ENCODE assay signal across 24 mouse cellular contexts in the genomic region with DNA sequence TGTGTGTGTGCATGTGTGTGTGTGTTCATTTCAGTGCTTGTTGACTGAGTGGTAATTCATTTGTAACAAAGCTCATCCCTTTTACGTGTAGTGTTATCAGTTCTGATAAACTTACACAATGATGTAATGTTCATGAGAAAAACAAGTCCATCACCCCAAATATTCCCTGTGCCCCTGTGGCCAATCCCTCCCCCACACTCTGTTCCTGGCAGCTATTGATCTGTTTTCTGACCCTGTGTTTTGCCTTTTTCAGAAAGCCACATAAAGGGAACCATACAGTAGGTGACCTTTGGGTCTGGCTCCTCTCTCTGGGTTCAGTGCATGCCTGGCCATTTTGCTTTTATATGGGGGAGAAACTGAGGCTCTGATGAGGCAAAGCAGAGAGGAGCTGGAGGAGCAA.
DNase-seq lines count a peak whose midpoint lies in the region; ATAC-seq and TF ChIP-seq lines count a peak whose summit lies in the region.
"Had no signal": no experiment of that assay in that cellular context is flagged by ENCODE, and none has a peak within 500 bp of the region (broad histone marks: within the 10 kb centered on the region; RNA-seq: fewer than 3 reads in every experiment).

No protein-coding gene starts in this region.

- DNase-seq in hindbrain, embryonic 10.5 days (ENCODE audit: low spot score), result no peak
- DNase-seq in hindbrain, embryonic 14.5 days (ENCODE audit: low spot score), result no peak
- no peak for DNase-seq in liver
- DNase-seq in liver, postnatal 0 days, result peak; percentile 58
- no peak for DNase-seq in liver, embryonic 11.5 days (ENCODE audit: low spot score)
- DNase-seq: adrenal gland, adult 8-10 months; adrenal gland, postnatal 14 days; adrenal gland, postnatal 36 days; B cell, adult 2 months; cerebellum, adult 11-12 months; cerebellum, adult 2 months; cerebellum, adult 9-10 months; cerebellum, postnatal 10 days; cerebellum, postnatal 25 days had no signal

- H3K4me2 ChIP-seq in hindbrain, embryonic 14.5 days (replicated peaks), result no peak overlapping the region
- H3K4me2 ChIP-seq in liver, embryonic 15.5 days, result no peak overlapping the region
- H3K4me2 ChIP-seq in liver, postnatal 0 days (ENCODE audit: low read depth, low read length), result no peak overlapping the region
- H3K4me2 ChIP-seq in liver, embryonic 11.5 days, result no peak overlapping the region
- H3K4me2 ChIP-seq: embryonic facial prominence, embryonic 12.5 days; forebrain, embryonic 13.5 days; forebrain, embryonic 15.5 days had no signal

- no peaks in the 10 kb centered on the region for H3K9me3 ChIP-seq in hindbrain, embryonic 10.5 days
- no peaks in the 10 kb centered on the region for H3K9me3 ChIP-seq in hindbrain, embryonic 14.5 days (ENCODE audit: control insufficient read depth, low read length)
- H3K9me3 ChIP-seq in liver, embryonic 15.5 days (replicated peaks), result no peaks in the 10 kb centered on the region
- H3K9me3 ChIP-seq in liver, postnatal 0 days (ENCODE audit: low read length), result no peaks in the 10 kb centered on the region
- H3K9me3 ChIP-seq in liver, embryonic 11.5 days (ENCODE audit: control insufficient read depth, low read length), result no peaks in the 10 kb centered on the region
- H3K9me3 ChIP-seq: embryonic facial prominence, embryonic 10.5 days; embryonic facial prominence, embryonic 12.5 days; forebrain, embryonic 13.5 days; forebrain, embryonic 15.5 days; G1E had no signal

- H3K4me3 ChIP-seq in hindbrain, embryonic 10.5 days, result no peak overlapping the region
- no peak overlapping the region for H3K4me3 ChIP-seq in hindbrain, embryonic 14.5 days (replicated peaks; ENCODE audit: low read length)
- no peak overlapping the region for H3K4me3 ChIP-seq in liver, embryonic 15.5 days (replicated peaks)
- H3K4me3 ChIP-seq in liver, postnatal 0 days (ENCODE audit: low read depth, low read length), result no peak overlapping the region
- no peak overlapping the region for H3K4me3 ChIP-seq in liver, embryonic 11.5 days (ENCODE audit: low read depth, low read length)
- H3K4me3 ChIP-seq: embryonic facial prominence, embryonic 10.5 days; embryonic facial prominence, embryonic 12.5 days; forebrain, embryonic 13.5 days; forebrain, embryonic 15.5 days had no signal

- no peaks in the 10 kb centered on the region for H3K36me3 ChIP-seq in hindbrain, embryonic 10.5 days
- H3K36me3 ChIP-seq in hindbrain, embryonic 14.5 days (replicated peaks; ENCODE audit: control insufficient read depth, insufficient read depth), result no peaks in the 10 kb centered on the region
- no peaks in the 10 kb centered on the region for H3K36me3 ChIP-seq in liver, embryonic 15.5 days (replicated peaks)
- no peaks in the 10 kb centered on the region for H3K36me3 ChIP-seq in liver, postnatal 0 days (replicated peaks; ENCODE audit: insufficient read depth, low read length)
- H3K36me3 ChIP-seq in liver, embryonic 11.5 days (ENCODE audit: control insufficient read depth, insufficient read depth, low read length), result no peaks in the 10 kb centered on the region
- H3K36me3 ChIP-seq: embryonic facial prominence, embryonic 10.5 days; embryonic facial prominence, embryonic 12.5 days; forebrain, embryonic 15.5 days; G1E had no signal

- 100% methylated on average over 1 of the region's 1 CpGs for WGBS in hindbrain, embryonic 10.5 days
- WGBS in hindbrain, embryonic 14.5 days, result 100% methylated on average over 1 of the region's 1 CpGs
- 46% methylated on average over 1 of the region's 1 CpGs for WGBS in liver, embryonic 15.5 days (ENCODE audit: insufficient replicate concordance)
- 29% methylated on average over 1 of the region's 1 CpGs for WGBS in liver, postnatal 0 days (ENCODE audit: insufficient replicate concordance)
- 68% methylated on average over 1 of the region's 1 CpGs for WGBS in liver, embryonic 11.5 days

- no peak for ATAC-seq in hindbrain, embryonic 14.5 days (ENCODE audit: low FRiP score)
- ATAC-seq in liver, embryonic 15.5 days (ENCODE audit: insufficient read depth), result peak; percentile 14; the same call in 1 of the 2 replicates
- ATAC-seq in liver, postnatal 0 days, result peak; percentile 84
- no peak for ATAC-seq in liver, embryonic 11.5 days (replicated peaks; ENCODE audit: low FRiP score)
- ATAC-seq: activated CD4-positive, CD25-positive, alpha-beta regulatory T cell, adult 4 months; CD4-positive, CD25-positive, alpha-beta regulatory T cell, adult 4 months; forebrain, embryonic 13.5 days; forebrain, embryonic 15.5 days; Patski had no signal

- peak; percentile 72; the same call in 1 of the 2 replicates for TF ChIP-seq EP300 in liver, postnatal 0 days (IDR thresholded peaks at IDR 0.05; ENCODE audit: low read depth)

- peak overlapping the region; percentile 16; the same call in 1 of the 2 replicates for H3K27ac ChIP-seq in hindbrain, embryonic 10.5 days
- H3K27ac ChIP-seq in hindbrain, embryonic 14.5 days, result no peak overlapping the region
- H3K27ac ChIP-seq in liver, embryonic 15.5 days (replicated peaks), result no peak overlapping the region
- peak overlapping the region; percentile 94 for H3K27ac ChIP-seq in liver, postnatal 0 days (ENCODE audit: low read depth)
- H3K27ac ChIP-seq in liver, embryonic 11.5 days (ENCODE audit: low read depth, low read length), result no peak overlapping the region
- H3K27ac ChIP-seq: embryonic facial prominence, embryonic 10.5 days; embryonic facial prominence, embryonic 12.5 days; forebrain, embryonic 13.5 days; forebrain, embryonic 15.5 days had no signal

- peaks cover 44% of the 10 kb centered on the region for H3K4me1 ChIP-seq in hindbrain, embryonic 10.5 days (replicated peaks)
- H3K4me1 ChIP-seq in hindbrain, embryonic 14.5 days (replicated peaks; ENCODE audit: control insufficient read depth, insufficient read depth, low read length), result peaks cover 13% of the 10 kb centered on the region; the same call in 1 of the 2 replicates
- peaks cover 28% of the 10 kb centered on the region for H3K4me1 ChIP-seq in liver, embryonic 15.5 days (replicated peaks)
- H3K4me1 ChIP-seq in liver, postnatal 0 days (ENCODE audit: insufficient read depth), result peaks cover 12% of the 10 kb centered on the region
- H3K4me1 ChIP-seq in liver, embryonic 11.5 days (replicated peaks; ENCODE audit: control insufficient read depth, insufficient read depth, low read length), result peaks cover 3% of the 10 kb centered on the region; the same call in 1 of the 2 replicates
- H3K4me1 ChIP-seq: embryonic facial prominence, embryonic 12.5 days had no signal

- H3K27me3 ChIP-seq in hindbrain, embryonic 10.5 days (ENCODE audit: insufficient read depth, poor library complexity, severe bottlenecking), result no peaks in the 10 kb centered on the region
- no peaks in the 10 kb centered on the region for H3K27me3 ChIP-seq in hindbrain, embryonic 14.5 days (ENCODE audit: control insufficient read depth, insufficient read depth, low read length)
- no peaks in the 10 kb centered on the region; the same call in 1 of the 2 replicates for H3K27me3 ChIP-seq in liver, embryonic 15.5 days
- no peaks in the 10 kb centered on the region for H3K27me3 ChIP-seq in liver, postnatal 0 days (ENCODE audit: insufficient read depth, low read length)
- H3K27me3 ChIP-seq in liver, embryonic 11.5 days (replicated peaks; ENCODE audit: control insufficient read depth, insufficient read depth, low read length), result no peaks in the 10 kb centered on the region
- H3K27me3 ChIP-seq: CH12.LX; embryonic facial prominence, embryonic 12.5 days; forebrain, embryonic 13.5 days; forebrain, embryonic 15.5 days had no signal

- TF ChIP-seq CTCF in liver, postnatal 0 days (IDR thresholded peaks at IDR 0.05; ENCODE audit: low read depth), result no peak

- no peak overlapping the region for H3K9ac ChIP-seq in hindbrain, embryonic 14.5 days
- H3K9ac ChIP-seq in liver, embryonic 15.5 days, result no peak overlapping the region
- H3K9ac ChIP-seq in liver, postnatal 0 days (replicated peaks), result no peak overlapping the region
- no peak overlapping the region for H3K9ac ChIP-seq in liver, embryonic 11.5 days (ENCODE audit: low read depth, low read length)
- H3K9ac ChIP-seq: embryonic facial prominence, embryonic 12.5 days; forebrain, embryonic 13.5 days; forebrain, embryonic 15.5 days had no signal

Comparison
In these comparisons a context has a peak if more than half of its experiments do, and no peak if none do; other contexts are left out.
1. H3K27ac ChIP-seq: peak in hindbrain, embryonic 10.5 days (single experiment) and liver, postnatal 0 days (single experiment); none in hindbrain, embryonic 14.5 days (single experiment), liver, embryonic 15.5 days (single experiment) and liver, embryonic 11.5 days (single experiment).
2. ATAC-seq: peak in liver, embryonic 15.5 days (single experiment) and liver, postnatal 0 days (single experiment); none in hindbrain, embryonic 14.5 days (single experiment) and liver, embryonic 11.5 days (single experiment).